Mouse (Mus musculus) frontal cortex, postnatal 14 days (tissue): ENCODE results near the gene Creb5.
A peak's percentile ranks its signal among the peaks of the same experiment; 100 is the strongest.

Experiments used
- DNase-seq, 2 experiments: peaks; one replicate each; pipeline ENCODE4 v3.0.0; 2022; ENCODE audit warnings: low spot score in 2 of 2

Gene Creb5

DNA sequence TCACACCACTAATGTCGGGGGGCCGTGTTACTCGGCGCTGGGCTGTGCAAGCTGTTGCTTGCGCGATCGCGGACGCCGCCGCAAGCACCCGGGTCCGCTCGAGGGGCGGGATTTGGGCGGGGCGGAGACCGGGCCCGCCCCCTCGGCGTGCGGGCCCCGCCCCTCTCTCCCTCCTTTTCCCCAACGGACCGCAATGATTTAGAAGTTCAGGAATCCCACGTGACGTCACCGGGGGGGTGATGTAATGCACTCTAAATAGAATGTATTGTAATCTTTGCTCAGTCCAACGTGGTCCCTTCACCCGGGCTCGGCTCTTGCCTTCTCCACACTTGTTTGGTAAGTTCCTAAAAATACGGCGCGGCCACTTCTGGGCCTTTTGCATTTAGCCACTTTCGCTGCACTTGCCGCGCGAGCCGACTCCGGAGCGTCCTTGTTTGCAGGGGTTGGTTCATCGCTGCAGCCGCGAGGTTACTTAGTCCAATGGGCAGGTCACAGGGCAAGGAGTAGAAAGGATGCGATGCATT, at the start of gene Creb5:
Creb5 (plus strand) TSS at position 233 of the 524 bp plus-strand sequence.
- peak; percentile 37 to 56 for DNase-seq

DNA sequence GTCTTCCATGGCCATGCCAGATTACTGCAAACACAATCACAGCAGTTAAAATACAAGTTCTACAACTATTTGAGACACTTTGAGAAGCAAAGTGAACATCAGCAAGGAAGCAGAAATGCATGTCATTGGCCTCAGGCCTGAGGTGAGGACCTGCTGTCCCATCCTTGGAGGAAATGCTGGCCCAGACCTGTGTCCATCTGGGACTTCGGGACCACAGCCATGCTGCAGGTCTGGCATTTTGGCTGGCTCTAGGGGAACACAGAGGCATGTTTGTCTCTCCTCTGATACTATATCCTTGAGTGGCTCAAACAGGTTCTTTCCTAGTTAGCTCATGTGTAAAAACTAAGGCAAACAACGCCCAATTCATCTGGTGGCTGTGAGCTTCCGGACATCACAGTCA, 27.2 kb upstream of the Creb5 start:
- no peak for DNase-seq

- DNase-seq = no peak
Observed at GRCm38 (mm10) chr6:53262401-53262800, 24.7 kb upstream of the Creb5 start.

DNA sequence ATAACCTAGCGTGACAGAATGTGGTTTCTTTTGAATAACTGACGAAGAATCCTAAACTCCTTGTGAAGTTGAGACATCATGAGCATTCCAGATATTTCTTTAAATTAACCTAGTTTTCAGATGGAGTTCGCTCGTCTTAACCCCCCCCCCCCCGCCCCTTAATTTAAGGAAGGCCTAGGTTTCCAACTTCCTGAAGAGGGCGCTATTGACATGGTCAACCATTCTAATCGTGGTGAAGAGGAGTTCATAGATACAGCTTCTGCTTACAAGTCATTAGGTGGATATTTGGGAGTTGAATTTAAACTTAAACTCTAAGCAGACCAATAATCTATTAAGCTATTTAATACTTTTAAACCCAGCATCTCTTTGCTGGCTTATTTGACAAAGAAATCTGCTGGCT, 20.0 kb upstream of the Creb5 start:
- DNase-seq = no peak

DNA sequence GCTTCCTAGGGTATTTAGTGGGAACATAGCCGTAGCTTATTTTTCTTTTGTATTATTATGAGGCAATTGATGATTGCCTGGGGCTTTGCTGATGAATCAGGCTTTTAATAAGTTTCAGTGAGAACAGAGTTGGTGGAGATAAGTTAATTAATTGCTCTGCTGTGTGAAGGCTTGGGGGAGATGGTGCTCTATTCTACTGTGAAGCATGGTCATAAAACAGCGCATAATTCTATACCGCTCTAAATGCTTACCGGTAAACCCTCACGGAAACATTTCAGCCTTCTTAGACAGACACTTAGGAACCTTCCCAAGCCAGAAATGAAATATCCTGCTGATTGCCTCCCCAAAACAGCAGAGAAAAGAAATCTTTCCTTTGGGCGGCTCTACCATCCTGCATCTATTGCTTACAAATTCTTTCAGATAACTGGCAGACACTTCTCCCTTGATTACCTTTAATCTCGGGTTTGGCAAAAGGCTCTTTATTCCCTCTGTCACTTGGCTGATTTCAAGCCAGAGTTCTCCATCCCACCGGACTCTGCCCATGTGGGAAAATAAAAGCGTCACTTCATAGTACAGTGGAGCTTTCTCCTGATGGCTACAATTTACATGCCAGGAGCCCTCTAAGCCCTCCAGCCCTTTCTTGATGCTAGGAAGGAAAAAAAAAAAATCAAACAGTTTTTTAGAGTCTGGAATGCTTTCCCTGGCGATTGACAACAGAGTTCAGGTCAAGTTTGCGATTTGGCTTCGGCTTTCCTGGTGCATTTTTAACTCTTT, 19.2 kb upstream of the Creb5 start:
- DNase-seq = no peak

DNA sequence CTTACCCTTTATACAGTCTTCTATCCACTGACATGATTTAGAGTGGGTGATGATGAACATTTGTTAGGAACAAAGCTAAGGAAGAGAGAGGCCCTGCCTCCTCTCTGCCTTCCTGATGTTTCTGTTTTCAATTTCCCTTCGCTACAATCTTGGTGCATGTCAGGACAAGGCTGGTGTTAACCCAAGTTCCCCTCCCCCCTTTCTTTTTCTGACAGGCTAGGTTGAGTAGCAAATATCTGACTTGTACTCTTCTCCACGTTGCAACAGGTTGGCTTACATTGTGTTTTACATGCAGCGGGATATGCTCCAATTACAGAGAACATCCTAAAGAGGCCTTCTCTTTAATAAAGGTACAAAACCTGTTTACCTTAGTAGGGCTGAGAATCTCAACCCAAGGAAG, 15.9 kb upstream of the Creb5 start:
- DNase-seq = no peak

- no peak for DNase-seq
Observed at GRCm38 (mm10) chr6:53271636-53272035, 15.4 kb upstream of the Creb5 start.

- DNase-seq = no peak
Observed at GRCm38 (mm10) chr6:53286389-53287037, 557 bp upstream of the Creb5 start.

DNA sequence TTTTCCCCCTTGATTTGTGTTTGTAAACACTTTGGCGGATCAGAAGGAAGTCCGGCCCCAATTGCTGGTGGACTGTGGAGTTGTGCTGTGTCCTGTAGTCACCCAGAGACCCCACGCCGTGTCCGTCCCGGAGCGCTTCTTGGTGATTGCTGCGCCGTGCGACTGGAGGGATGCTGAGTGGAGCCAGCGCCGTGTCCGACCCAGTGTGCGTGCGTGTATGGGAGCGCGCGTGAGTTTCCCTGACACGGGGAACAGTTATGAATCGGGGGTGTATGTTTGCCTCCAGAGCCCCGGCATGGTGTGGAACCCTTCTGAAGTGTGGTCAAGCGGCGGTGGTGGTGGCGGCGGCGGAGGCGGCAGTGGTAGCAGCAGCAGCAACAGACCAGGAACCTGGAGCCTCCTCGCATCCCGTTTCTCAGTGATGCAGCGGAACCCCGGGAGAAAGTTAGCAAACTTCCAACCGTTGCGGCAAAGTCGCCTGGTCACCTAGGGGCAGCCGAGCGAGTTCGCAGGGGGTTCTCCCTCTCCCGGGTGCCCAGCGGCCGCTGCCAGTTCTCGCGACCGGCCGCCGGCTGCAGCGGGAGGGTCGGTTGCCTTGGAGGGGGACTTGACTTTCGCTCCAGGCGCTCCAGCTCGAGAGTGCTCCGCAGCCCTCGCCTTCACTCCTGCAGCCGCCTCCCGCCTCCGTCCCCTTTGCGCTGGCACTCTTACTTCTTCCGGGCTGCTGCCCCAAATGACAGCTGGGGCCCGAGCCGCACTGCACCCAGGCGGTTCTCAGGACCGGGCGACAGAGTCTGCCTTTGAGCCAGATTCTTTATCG, 702 bp downstream of the Creb5 start:
- no peak for DNase-seq

DNA sequence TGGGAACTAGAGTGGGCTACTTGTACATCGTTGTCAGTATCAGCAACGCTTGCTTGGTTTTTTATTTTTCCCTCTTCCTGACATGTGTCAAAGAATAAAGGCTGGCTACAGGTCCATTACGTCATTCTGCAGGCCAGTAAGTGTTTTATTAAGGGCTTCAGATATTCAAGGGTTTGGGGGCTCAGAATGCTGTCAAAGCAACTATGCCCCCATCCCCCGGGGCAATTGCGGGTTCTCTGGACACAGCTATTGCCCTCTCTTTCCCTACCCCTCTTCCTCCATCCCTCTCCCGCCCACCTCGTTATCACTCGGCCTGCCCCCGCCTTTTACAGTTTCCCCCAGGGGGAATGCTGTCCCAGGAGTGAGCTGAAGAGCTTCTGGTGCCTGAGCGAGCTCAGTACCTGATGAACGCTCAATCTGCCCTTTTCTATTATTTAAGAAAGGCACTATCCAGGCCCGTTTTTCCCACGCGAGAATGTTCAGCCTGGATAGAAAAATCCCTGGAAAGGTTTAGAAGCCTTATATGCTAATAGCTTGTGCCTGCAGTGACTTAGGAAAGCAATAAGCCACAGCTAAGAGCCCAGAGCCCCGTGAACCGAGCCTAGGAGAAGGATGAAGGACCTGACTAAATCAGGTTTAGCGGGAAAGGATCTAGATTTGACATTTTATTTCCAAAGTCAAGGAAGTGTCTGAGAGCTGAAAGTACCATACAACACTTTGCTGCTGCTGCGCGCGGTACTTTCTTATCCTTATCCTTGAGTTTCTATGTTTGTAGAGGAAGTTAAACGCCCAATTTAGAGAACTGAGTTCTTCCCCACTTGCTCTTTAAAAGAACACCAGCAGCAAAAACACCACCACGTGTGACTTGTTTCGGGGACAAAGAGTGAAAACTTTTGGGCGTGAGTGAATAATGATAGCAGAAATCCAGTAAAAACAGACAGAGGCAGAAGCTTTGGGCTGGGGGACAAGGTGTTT, 1.8 kb downstream of the Creb5 start:
- DNase-seq = no peak

GRCm38 (mm10) chr6:53289659-53290058, 2.6 kb downstream of the Creb5 start:
- no peak for DNase-seq

GRCm38 (mm10) chr6:53290215-53290990, 3.3 kb downstream of the Creb5 start:
- DNase-seq = no peak

DNA sequence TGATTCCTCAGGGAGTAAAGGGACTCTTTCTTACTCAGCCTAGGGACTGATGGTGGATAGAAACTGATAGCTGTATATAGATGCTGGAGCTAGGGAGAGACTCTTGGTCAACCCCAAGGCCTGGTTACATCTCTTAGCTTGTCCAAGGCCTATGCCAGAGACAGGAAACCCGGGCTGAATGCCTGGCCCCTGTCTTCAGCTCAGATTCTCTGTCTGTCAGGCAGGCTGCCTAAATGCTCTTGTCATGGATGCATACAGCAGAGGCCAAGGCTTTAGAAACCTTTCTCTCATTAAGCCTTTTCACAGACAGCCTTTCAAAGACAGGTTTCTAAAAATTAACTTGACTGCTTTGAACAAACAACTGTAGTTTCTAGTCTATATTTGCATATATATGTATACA, 5.9 kb downstream of the Creb5 start:
- DNase-seq = no peak

DNA sequence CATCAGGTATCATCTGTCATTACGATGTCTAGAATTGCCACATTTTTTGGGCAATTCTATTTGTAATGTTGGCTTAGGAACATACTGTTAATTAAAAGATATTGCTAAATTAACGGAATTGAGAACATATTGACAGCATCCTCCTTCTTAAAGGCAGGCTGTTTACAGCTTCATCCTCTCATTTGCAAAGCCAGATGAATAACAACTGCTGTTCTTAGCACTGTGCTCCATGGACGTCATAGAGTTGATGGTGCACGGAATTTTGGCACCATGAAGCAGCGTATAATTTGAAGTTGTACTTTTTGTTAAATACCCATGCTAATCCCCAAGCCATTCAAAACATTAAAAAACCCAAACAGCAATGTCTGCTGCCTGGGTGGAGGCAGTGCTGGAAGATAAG, 10.8 kb downstream of the Creb5 start:
- DNase-seq = no peak

- DNase-seq = no peak
Observed at GRCm38 (mm10) chr6:53304201-53304600, 17.1 kb downstream of the Creb5 start.

GRCm38 (mm10) chr6:53306156-53306555, 19.1 kb downstream of the Creb5 start:
- DNase-seq = no peak

GRCm38 (mm10) chr6:53306710-53307109, 19.6 kb downstream of the Creb5 start:
- DNase-seq = no peak

DNA sequence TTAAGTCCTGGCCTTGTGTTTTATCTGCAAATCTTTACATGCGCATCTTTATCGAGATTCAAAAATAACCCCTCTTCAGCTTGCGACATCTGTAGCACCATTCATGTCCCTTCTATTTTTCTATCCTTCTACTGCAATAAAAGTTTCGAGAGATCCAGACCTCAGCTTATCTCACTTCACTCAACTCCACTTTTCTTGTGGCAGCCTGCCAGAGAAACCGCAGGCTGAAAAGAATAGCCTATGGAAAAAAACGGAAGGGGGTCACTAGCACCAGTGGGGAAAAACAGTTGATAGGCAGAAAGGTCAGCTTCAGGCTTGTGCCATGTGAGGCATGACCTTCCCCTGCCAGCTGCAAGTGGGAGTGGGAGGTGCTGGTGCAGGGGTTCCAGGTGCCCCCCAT, 21.6 kb downstream of the Creb5 start:
- DNase-seq = no peak

GRCm38 (mm10) chr6:53313604-53314003, 26.5 kb downstream of the Creb5 start:
- no peak for DNase-seq

DNA sequence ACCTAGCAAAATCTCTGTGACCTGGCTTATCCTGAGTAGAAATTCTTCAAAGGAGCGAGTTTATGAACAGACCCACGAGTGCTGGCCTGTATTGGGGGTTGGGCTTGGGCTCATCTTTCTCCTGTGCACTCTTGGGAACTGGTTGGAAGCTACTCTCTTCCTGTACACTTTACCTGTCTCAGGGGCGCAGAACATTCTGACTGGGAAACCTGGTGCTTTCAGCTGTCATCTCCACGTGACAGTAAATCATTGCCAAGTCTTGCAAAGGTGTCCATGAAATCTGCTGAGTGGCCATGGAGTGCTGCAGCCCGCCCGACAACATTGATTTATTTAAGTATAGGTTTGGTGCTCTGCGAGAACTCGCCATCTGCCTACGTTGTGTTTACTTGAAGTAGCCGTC, 27.1 kb downstream of the Creb5 start:
- no peak for DNase-seq
